Mouse (Mus musculus): ENCODE results near the gene Hist1h2bk.

Gene Hist1h2bk

GRCm38 (mm10) chr13:22014411-22014845 lies 21.2 kb upstream of the Hist1h2bk start:
- DNase-seq (ENCODE audit: extremely low spot score), result peak; percentile 43

GRCm38 (mm10) chr13:22015479-22016450 lies 19.9 kb upstream of the Hist1h2bk start:
- peak; percentile 97 for DNase-seq (ENCODE audit: extremely low spot score)

- DNase-seq (ENCODE audit: extremely low spot score), result peak; percentile 57
Observed at GRCm38 (mm10) chr13:22019934-22020835, 15.5 kb upstream of the Hist1h2bk start.

GRCm38 (mm10) chr13:22020901-22021339 lies 14.8 kb upstream of the Hist1h2bk start:
- DNase-seq (ENCODE audit: extremely low spot score), result peak; percentile 86

- peak; percentile 63 for DNase-seq (ENCODE audit: extremely low spot score)
Observed at GRCm38 (mm10) chr13:22021581-22021980, 14.1 kb upstream of the Hist1h2bk start.

GRCm38 (mm10) chr13:22022241-22022640 lies 13.4 kb upstream of the Hist1h2bk start:
- DNase-seq (ENCODE audit: extremely low spot score), result peak; percentile 90

- DNase-seq (ENCODE audit: extremely low spot score), result peak; percentile 93
Observed at GRCm38 (mm10) chr13:22026058-22027031, 9.3 kb upstream of the Hist1h2bk start.

- peak; percentile 96 for DNase-seq (ENCODE audit: extremely low spot score)
Observed at GRCm38 (mm10) chr13:22028673-22029460, 6.8 kb upstream of the Hist1h2bk start.

GRCm38 (mm10) chr13:22029928-22030327 lies 5.7 kb upstream of the Hist1h2bk start:
- peak; percentile 74 for DNase-seq (ENCODE audit: extremely low spot score)

GRCm38 (mm10) chr13:22030493-22030892 lies 5.2 kb upstream of the Hist1h2bk start:
- no peak for DNase-seq (ENCODE audit: extremely low spot score)

GRCm38 (mm10) chr13:22033741-22034442 lies 1.8 kb upstream of the Hist1h2bk start:
- DNase-seq (ENCODE audit: extremely low spot score), result peak; percentile 64

- DNase-seq (ENCODE audit: extremely low spot score), result peak; percentile 74
Observed at GRCm38 (mm10) chr13:22034443-22035266, 1.0 kb upstream of the Hist1h2bk start.

GRCm38 (mm10) chr13:22036149-22036956 lies 683 bp downstream of the Hist1h2bk start:
- peak; percentile 82 for DNase-seq (ENCODE audit: extremely low spot score)

- no peak for DNase-seq (ENCODE audit: extremely low spot score)
Observed at GRCm38 (mm10) chr13:22036986-22037385, 1.3 kb downstream of the Hist1h2bk start.

GRCm38 (mm10) chr13:22037415-22037814 lies 1.7 kb downstream of the Hist1h2bk start:
- DNase-seq (ENCODE audit: extremely low spot score), result no peak

- no peak for DNase-seq (ENCODE audit: extremely low spot score)
Observed at GRCm38 (mm10) chr13:22039364-22039763, 3.7 kb downstream of the Hist1h2bk start.

- DNase-seq (ENCODE audit: extremely low spot score), result no peak
Observed at GRCm38 (mm10) chr13:22039951-22040463, 4.3 kb downstream of the Hist1h2bk start.
